Mouse (Mus musculus) heart, adult 2 months (tissue): ENCODE data around the gene Trpv2. TPM values are rescaled to one million over a fixed set of nuclear protein-coding genes. Genes with fewer than 3 reads are reported as not detected.

ENCODE experiments used
- DNase-seq, 2 experiments: peaks; one replicate each; pipeline ENCODE4 v3.0.0; 2021
- H3K27ac ChIP-seq: fragments of 200-600 bp; 2 replicates; pipeline ENCODE4 v1.8.1; 2022
- H3K27me3 ChIP-seq: fragments of 200-500 bp; 2 replicates; pipeline ENCODE4 v1.6.1; 2012; ENCODE audit warnings: mild to moderate bottlenecking, low read length, inconsistent platforms, mixed read lengths; ENCODE audit not compliant: control insufficient read depth, insufficient read depth
- H3K36me3 ChIP-seq: fragments of 200-500 bp; 2 replicates; pipeline ENCODE4 v1.6.1; 2012; ENCODE audit warnings: low read length, inconsistent platforms; ENCODE audit not compliant: control insufficient read depth, insufficient read depth
- H3K4me1 ChIP-seq: fragments of 200-500 bp; 2 replicates; pipeline ENCODE4 v1.6.1; 2011; ENCODE audit warnings: low read length; ENCODE audit not compliant: control insufficient read depth, insufficient read depth
- H3K4me3 ChIP-seq: fragments of 200-600 bp; 2 replicates; pipeline ENCODE4 v1.8.1; 2022
- H3K79me2 ChIP-seq: fragments of 200-500 bp; replicated peaks from 2 replicates; pipeline ENCODE4 v1.6.1; 2012; ENCODE audit warnings: mild to moderate bottlenecking, inconsistent platforms, low read length, moderate library complexity, mixed read lengths; ENCODE audit not compliant: control insufficient read depth, insufficient read depth
- H3K9ac ChIP-seq: fragments of 200-500 bp; 2 replicates; pipeline ENCODE4 v1.6.1; 2012; ENCODE audit warnings: low read depth, mild to moderate bottlenecking, control low read depth, inconsistent platforms, low read length, mixed read lengths
- CTCF ChIP-seq: fragments of 200-600 bp; IDR thresholded peaks from 2 replicates; pipeline ENCODE4 v1.8.1; 2022; ENCODE audit warnings: antibody characterized with exemption, mild to moderate bottlenecking, moderate library complexity
- EP300 ChIP-seq: fragments of 200-500 bp; IDR thresholded peaks from 2 replicates; pipeline ENCODE4 v1.6.1; 2011; ENCODE audit warnings: low read depth, low read length, control low read depth; ENCODE audit not compliant: insufficient read depth
- POLR2A ChIP-seq: fragments of 200-500 bp; IDR thresholded peaks from 2 replicates; pipeline ENCODE4 v1.6.1; 2011; ENCODE audit warnings: mild to moderate bottlenecking, low read depth, low read length, control low read depth; ENCODE audit not compliant: insufficient read depth
- WGBS: fragments of 180-500 bp; shearing (Covaris S2); methylation state at CpG from one replicate; pipeline ENCODE4 v1.1.7; 2018; 5-methylcytosine and 5-hydroxymethylcytosine counted together
- intact Hi-C: fragments of 180-260 bp; cut with DNase I; formaldehyde crosslinking; loops from one replicate; pipeline ENCODE4 v1.15.1; 2025
- polyA plus RNA-seq: library from polyadenylated mRNA; depleted of rRNA; stranded (reverse); fragments of >200 nt; gene quantifications from 2 replicates; pipeline ENCODE4 v1.2.3, GENCODE M21; 2012
- total RNA-seq, 2 experiments: library from RNA; stranded (reverse); gene quantifications; 2 replicates each; pipeline ENCODE4 v1.2.3; 2021

The Trpv2 gene
- total and polyA plus RNA-seq, 3 experiments = 2.6 to 4.6 (median 3.5) TPM

GRCm38 (mm10) chr11:62638402-62638801, 64.1 kb downstream of the Trpv2 start:
- H3K4me1 ChIP-seq = peaks cover 19% of the 10 kb centered on the region
- no peaks in the 10 kb centered on the region for H3K27me3 ChIP-seq
- TF ChIP-seq POLR2A (no peak), CTCF (no peak), EP300 (no peak)
- no peaks in the 10 kb centered on the region for H3K79me2 ChIP-seq
- H3K9ac ChIP-seq = no peak overlapping the region
- no peaks in the 10 kb centered on the region for H3K36me3 ChIP-seq
- intact Hi-C loops = no loop called here
- WGBS = 62% methylated on average over 4 of the region's 4 CpGs
- H3K4me3 ChIP-seq = no peak overlapping the region
- DNase-seq = no peak
- H3K27ac ChIP-seq = no peak overlapping the region; the same call in 1 of the 2 replicates

GRCm38 (mm10) chr11:62640378-62640777, 66.1 kb downstream of the Trpv2 start:
- H3K4me3 ChIP-seq = no peak overlapping the region
- H3K27ac ChIP-seq = no peak overlapping the region
- H3K9ac ChIP-seq = no peak overlapping the region
- TF ChIP-seq EP300 (no peak), CTCF (no peak), POLR2A (no peak)
- H3K27me3 ChIP-seq = no peaks in the 10 kb centered on the region
- WGBS = 60% methylated on average over 3 of the region's 3 CpGs
- DNase-seq = no peak
- H3K79me2 ChIP-seq = no peaks in the 10 kb centered on the region
- peaks cover 29% of the 10 kb centered on the region for H3K4me1 ChIP-seq
- intact Hi-C loops = no loop called here
- H3K36me3 ChIP-seq = no peaks in the 10 kb centered on the region; the same call in 1 of the 2 replicates

GRCm38 (mm10) chr11:62642023-62642844, 67.9 kb downstream of the Trpv2 start:
- H3K4me1 ChIP-seq = peaks cover 36% of the 10 kb centered on the region
- no peak overlapping the region for H3K9ac ChIP-seq
- no peaks in the 10 kb centered on the region for H3K27me3 ChIP-seq
- intact Hi-C loops = no loop called here
- no peak overlapping the region for H3K4me3 ChIP-seq
- H3K27ac ChIP-seq = peak overlapping the region; percentile 26; the same call in 1 of the 2 replicates
- no peaks in the 10 kb centered on the region for H3K79me2 ChIP-seq
- TF ChIP-seq POLR2A (no peak), CTCF (no peak)
- no peak for DNase-seq
- H3K36me3 ChIP-seq = no peaks in the 10 kb centered on the region; the same call in 1 of the 2 replicates
- WGBS = 31% methylated on average over 11 of the region's 11 CpGs

- Histone ChIP-seq H3K27ac (no peak overlapping the region; the same call in 1 of the 2 replicates), H3K36me3 (no peaks in the 10 kb centered on the region; the same call in 1 of the 2 replicates), H3K9ac (no peak overlapping the region), H3K4me1 (peaks cover 38% of the 10 kb centered on the region), H3K79me2 (no peaks in the 10 kb centered on the region), H3K4me3 (no peak overlapping the region), H3K27me3 (no peaks in the 10 kb centered on the region)
- TF ChIP-seq POLR2A (no peak), EP300 (0 out of 2 replicates have a peak, but pooled peaks have one; percentile 29), CTCF (no peak)
- 48% methylated on average over 8 of the region's 8 CpGs for WGBS
- DNase-seq = peak in 1 of 2 experiments; percentile 51
- intact Hi-C loops = no loop called here
These were observed 68.8 kb downstream of the Trpv2 start for GRCm38 (mm10) chr11:62643011-62643631.

- 71% methylated on average over 10 of the region's 10 CpGs for WGBS
- no peak overlapping the region for H3K4me3 ChIP-seq
- no peaks in the 10 kb centered on the region for H3K27me3 ChIP-seq
- H3K36me3 ChIP-seq = no peaks in the 10 kb centered on the region; the same call in 1 of the 2 replicates
- no peak overlapping the region for H3K9ac ChIP-seq
- no peaks in the 10 kb centered on the region for H3K79me2 ChIP-seq
- no peak overlapping the region; the same call in 1 of the 2 replicates for H3K27ac ChIP-seq
- intact Hi-C loops = no loop called here
- TF ChIP-seq POLR2A = no peak
- TF ChIP-seq EP300 = no peak
- TF ChIP-seq CTCF = no peak
- DNase-seq = no peak
- peaks cover 38% of the 10 kb centered on the region for H3K4me1 ChIP-seq
These were observed 69.5 kb downstream of the Trpv2 start for GRCm38 (mm10) chr11:62643681-62644363.
